Mouse (Mus musculus): ENCODE measurements around the gene Sh2b1. TPM values are rescaled to one million over a fixed set of nuclear protein-coding genes. Genes with fewer than 3 reads are reported as not detected.
"Not testable (repeated sequence)": the region's sequence is repeated elsewhere in the genome, so short reads cannot be mapped to it uniquely, and the experiment has no call there.

The Sh2b1 gene
- polyA plus RNA-seq, 1 experiment from 2014 or later = 73.9 TPM

DNA sequence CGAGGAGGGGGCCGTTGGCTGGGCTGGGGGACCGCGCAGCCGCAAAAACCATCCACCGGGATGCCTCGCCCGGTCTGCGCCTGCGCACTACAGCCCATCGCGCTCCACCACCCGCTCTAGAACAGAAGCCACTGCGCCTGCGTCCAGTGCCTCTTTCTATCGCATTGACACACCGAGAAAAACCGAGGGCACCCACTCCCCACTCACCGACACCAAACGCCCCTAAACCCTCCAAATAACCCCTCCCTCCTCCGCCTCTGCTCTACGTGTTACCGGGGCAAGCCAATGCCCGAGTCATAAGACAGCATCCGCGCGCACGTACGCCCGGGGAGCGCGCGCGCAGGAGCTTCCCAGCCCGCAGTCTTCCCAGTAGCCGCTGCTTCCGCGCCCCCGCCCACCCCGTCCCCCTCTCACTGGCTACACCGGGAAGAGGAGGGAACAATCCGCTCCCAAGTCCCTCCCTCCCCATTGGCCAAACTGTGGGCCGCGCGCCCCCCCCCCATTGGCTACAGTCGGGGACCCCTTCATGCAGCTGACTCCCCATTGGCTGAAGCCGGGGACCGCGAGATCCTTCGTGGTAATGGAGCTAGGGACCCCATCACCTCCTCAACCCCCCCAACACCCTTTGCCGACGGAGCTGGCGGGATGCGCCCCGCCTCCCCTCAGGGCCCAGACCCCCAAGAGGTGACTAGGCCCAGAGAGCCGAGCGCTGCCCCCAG is 27.0 kb upstream of the Sh2b1 start:
- peaks cover 35% of the 10 kb centered on the region for H3K36me3 ChIP-seq (ENCODE audit: control insufficient read depth, insufficient read depth)
- H3K27ac ChIP-seq (ENCODE audit: low read length) = peak overlapping the region; percentile 99
- H3K27me3 ChIP-seq (replicated peaks; ENCODE audit: control insufficient read depth, insufficient read depth, low read length) = no peaks in the 10 kb centered on the region
- H3K4me3 ChIP-seq (replicated peaks; ENCODE audit: low read length) = peak overlapping the region; percentile 100
- no peaks in the 10 kb centered on the region for H3K9me3 ChIP-seq (ENCODE audit: control insufficient read depth, low read length)
- peaks cover 15% of the 10 kb centered on the region for H3K4me1 ChIP-seq (replicated peaks; ENCODE audit: control insufficient read depth, insufficient read depth, low read length)
- 0% methylated on average over 49 of the region's 57 CpGs for WGBS
- ATAC-seq = peak; percentile 88
- peak overlapping the region; percentile 88 for H3K4me2 ChIP-seq (ENCODE audit: low read length)
- H3K9ac ChIP-seq (replicated peaks; ENCODE audit: low read depth, low read length) = peak overlapping the region; percentile 99

DNA sequence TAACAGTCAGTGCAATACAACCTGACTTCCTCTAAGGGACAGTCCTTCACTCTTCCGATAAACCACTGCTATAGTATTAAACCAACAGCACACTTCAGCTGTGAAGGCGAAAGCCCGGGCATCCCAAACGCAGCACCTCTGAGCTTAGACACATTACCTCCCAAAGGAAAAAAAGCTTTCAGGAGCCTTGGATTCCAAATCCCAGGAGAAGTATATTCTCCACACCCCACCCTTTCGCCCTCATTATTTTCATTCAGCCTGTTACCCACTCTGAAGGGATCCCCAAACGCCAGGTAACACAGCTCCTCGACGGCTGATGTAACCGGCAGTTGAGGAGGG is 26.4 kb upstream of the Sh2b1 start:
- Histone ChIP-seq H3K36me3 (ENCODE audit: control insufficient read depth, insufficient read depth) (peaks cover 40% of the 10 kb centered on the region), H3K9me3 (ENCODE audit: control insufficient read depth, low read length) (no peaks in the 10 kb centered on the region), H3K4me3 (replicated peaks; ENCODE audit: low read length) (peak overlapping the region; percentile 100), H3K27me3 (replicated peaks; ENCODE audit: control insufficient read depth, insufficient read depth, low read length) (no peaks in the 10 kb centered on the region), H3K27ac (ENCODE audit: low read length) (peak overlapping the region; percentile 99), H3K9ac (replicated peaks; ENCODE audit: low read depth, low read length) (peak overlapping the region; percentile 99), H3K4me1 (replicated peaks; ENCODE audit: control insufficient read depth, insufficient read depth, low read length) (peaks cover 15% of the 10 kb centered on the region), H3K4me2 (ENCODE audit: low read length) (peak overlapping the region; percentile 88)
- 2% methylated on average over 9 of the region's 9 CpGs for WGBS
- ATAC-seq = no peak

DNA sequence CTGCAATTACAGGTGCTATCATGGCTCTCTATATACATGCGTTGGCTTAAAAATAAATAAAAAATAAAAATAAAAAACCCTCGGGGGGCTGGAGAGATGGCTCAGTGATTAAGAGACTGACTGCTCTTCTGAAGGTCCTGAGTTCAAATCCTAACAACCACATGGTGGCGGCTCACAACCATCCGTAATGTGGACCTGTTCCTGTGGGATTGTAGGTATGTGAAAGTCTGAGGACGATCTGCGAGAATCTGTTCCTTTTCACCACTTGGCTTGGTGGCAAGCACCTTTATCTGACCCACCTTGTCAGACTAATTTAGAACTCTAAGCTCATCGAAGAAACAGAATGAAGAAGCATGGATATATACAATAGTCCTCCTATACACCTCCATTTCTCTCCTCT is 24.2 kb upstream of the Sh2b1 start:
- Histone ChIP-seq H3K4me2 (ENCODE audit: low read length) (no peak overlapping the region), H3K9ac (replicated peaks; ENCODE audit: low read depth, low read length) (no peak overlapping the region), H3K4me3 (replicated peaks; ENCODE audit: low read length) (no peak overlapping the region), H3K9me3 (ENCODE audit: control insufficient read depth, low read length) (no peaks in the 10 kb centered on the region), H3K4me1 (replicated peaks; ENCODE audit: control insufficient read depth, insufficient read depth, low read length) (peaks cover 15% of the 10 kb centered on the region), H3K27me3 (replicated peaks; ENCODE audit: control insufficient read depth, insufficient read depth, low read length) (no peaks in the 10 kb centered on the region), H3K36me3 (ENCODE audit: control insufficient read depth, insufficient read depth) (peaks cover 59% of the 10 kb centered on the region), H3K27ac (ENCODE audit: low read length) (no peak overlapping the region)
- 94% methylated on average over 7 of the region's 7 CpGs for WGBS
- no peak for ATAC-seq

- H3K9me3 ChIP-seq (ENCODE audit: control insufficient read depth, low read length) = no peaks in the 10 kb centered on the region
- no peak for ATAC-seq
- H3K36me3 ChIP-seq (ENCODE audit: control insufficient read depth, insufficient read depth) = peaks cover 74% of the 10 kb centered on the region
- no peaks in the 10 kb centered on the region for H3K27me3 ChIP-seq (replicated peaks; ENCODE audit: control insufficient read depth, insufficient read depth, low read length)
- 87% methylated on average over 12 of the region's 12 CpGs for WGBS
- H3K4me1 ChIP-seq (replicated peaks; ENCODE audit: control insufficient read depth, insufficient read depth, low read length) = peaks cover 10% of the 10 kb centered on the region
- H3K4me3 ChIP-seq (replicated peaks; ENCODE audit: low read length) = no peak overlapping the region
- no peak overlapping the region for H3K4me2 ChIP-seq (ENCODE audit: low read length)
- no peak overlapping the region for H3K9ac ChIP-seq (replicated peaks; ENCODE audit: low read depth, low read length)
- no peak overlapping the region for H3K27ac ChIP-seq (ENCODE audit: low read length)
Observed at GRCm38 (mm10) chr7:126497966-126498365, 22.7 kb upstream of the Sh2b1 start.

- peaks cover 8% of the 10 kb centered on the region for H3K4me1 ChIP-seq (replicated peaks; ENCODE audit: control insufficient read depth, insufficient read depth, low read length)
- no peak overlapping the region for H3K27ac ChIP-seq (ENCODE audit: low read length)
- H3K4me2 ChIP-seq (ENCODE audit: low read length) = no peak overlapping the region
- H3K36me3 ChIP-seq (ENCODE audit: control insufficient read depth, insufficient read depth) = peaks cover 84% of the 10 kb centered on the region
- H3K4me3 ChIP-seq (replicated peaks; ENCODE audit: low read length) = no peak overlapping the region
- no peak overlapping the region for H3K9ac ChIP-seq (replicated peaks; ENCODE audit: low read depth, low read length)
- no peak for ATAC-seq
- H3K9me3 ChIP-seq (ENCODE audit: control insufficient read depth, low read length) = no peaks in the 10 kb centered on the region
- 88% methylated on average over 5 of the region's 5 CpGs for WGBS
- H3K27me3 ChIP-seq (replicated peaks; ENCODE audit: control insufficient read depth, insufficient read depth, low read length) = no peaks in the 10 kb centered on the region
Observed at GRCm38 (mm10) chr7:126496475-126496874, 21.3 kb upstream of the Sh2b1 start.

- ATAC-seq = no peak
Observed at GRCm38 (mm10) chr7:126494120-126494519, 18.9 kb upstream of the Sh2b1 start.

DNA sequence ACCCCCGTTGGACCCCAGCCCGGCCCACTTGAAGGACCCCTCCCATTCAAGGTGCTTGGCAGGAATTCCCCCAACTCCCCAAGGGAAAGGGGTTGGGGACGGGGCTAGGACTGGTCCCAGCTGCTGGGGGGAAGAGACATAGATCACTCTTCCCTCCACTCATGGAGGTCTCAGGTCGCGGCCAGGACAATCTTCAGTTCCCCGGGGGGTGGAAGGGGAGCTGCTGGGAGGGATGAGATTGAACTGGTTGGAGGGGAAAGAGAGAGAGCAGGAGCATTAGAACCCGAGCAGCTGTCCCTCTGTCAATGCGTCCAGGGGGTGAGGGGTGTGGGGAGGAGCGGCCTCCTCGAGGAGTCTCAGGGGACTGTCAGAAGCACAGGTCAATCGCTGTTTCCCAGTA is 16.7 kb upstream of the Sh2b1 start:
- peaks cover 57% of the 10 kb centered on the region for H3K36me3 ChIP-seq (ENCODE audit: control insufficient read depth, insufficient read depth)
- H3K27me3 ChIP-seq (replicated peaks; ENCODE audit: control insufficient read depth, insufficient read depth, low read length) = no peaks in the 10 kb centered on the region
- 68% methylated on average over 11 of the region's 11 CpGs for WGBS
- no peak overlapping the region for H3K27ac ChIP-seq (ENCODE audit: low read length)
- H3K9ac ChIP-seq (replicated peaks; ENCODE audit: low read depth, low read length) = no peak overlapping the region
- no peaks in the 10 kb centered on the region for H3K9me3 ChIP-seq (ENCODE audit: control insufficient read depth, low read length)
- H3K4me3 ChIP-seq (replicated peaks; ENCODE audit: low read length) = no peak overlapping the region
- H3K4me1 ChIP-seq (replicated peaks; ENCODE audit: control insufficient read depth, insufficient read depth, low read length) = peaks cover 9% of the 10 kb centered on the region
- ATAC-seq = no peak
- no peak overlapping the region for H3K4me2 ChIP-seq (ENCODE audit: low read length)

More at GRCm38 (mm10) chr7:126494120-126494519, 18.9 kb upstream of the Sh2b1 start:
- Histone ChIP-seq H3K4me1 (replicated peaks; ENCODE audit: control insufficient read depth, insufficient read depth, low read length) (no peaks in the 10 kb centered on the region), H3K9ac (replicated peaks; ENCODE audit: low read depth, low read length) (no peak overlapping the region), H3K27ac (ENCODE audit: low read length) (no peak overlapping the region), H3K9me3 (ENCODE audit: control insufficient read depth, low read length) (no peaks in the 10 kb centered on the region), H3K36me3 (ENCODE audit: control insufficient read depth, insufficient read depth) (peaks cover 75% of the 10 kb centered on the region), H3K4me3 (replicated peaks; ENCODE audit: low read length) (no peak overlapping the region), H3K4me2 (ENCODE audit: low read length) (no peak overlapping the region), H3K27me3 (replicated peaks; ENCODE audit: control insufficient read depth, insufficient read depth, low read length) (no peaks in the 10 kb centered on the region)
- 97% methylated on average over 6 of the region's 6 CpGs for WGBS

DNA sequence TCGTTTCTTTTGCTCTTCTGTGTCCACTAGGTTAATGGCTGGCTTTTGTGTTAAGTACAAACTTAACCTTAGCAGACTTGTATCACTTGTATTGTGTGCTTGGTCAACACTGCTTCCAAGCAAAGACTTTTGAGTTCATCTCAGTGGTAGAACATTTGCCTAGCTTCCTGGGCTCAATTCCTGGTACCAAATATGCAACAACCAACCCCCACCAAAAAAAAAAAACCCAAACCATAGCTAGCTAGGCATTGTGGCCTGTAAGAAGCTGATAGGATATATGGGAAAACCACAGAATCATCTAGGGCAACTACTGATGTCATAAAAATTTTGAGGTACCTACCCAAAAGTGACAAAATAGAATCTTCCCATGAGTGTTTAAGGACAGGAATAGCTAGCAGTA is 15.8 kb upstream of the Sh2b1 start:
- Histone ChIP-seq H3K4me3 (replicated peaks; ENCODE audit: low read length) (no peak overlapping the region), H3K36me3 (ENCODE audit: control insufficient read depth, insufficient read depth) (peaks cover 47% of the 10 kb centered on the region), H3K4me2 (ENCODE audit: low read length) (no peak overlapping the region), H3K27ac (ENCODE audit: low read length) (no peak overlapping the region), H3K9me3 (ENCODE audit: control insufficient read depth, low read length) (no peaks in the 10 kb centered on the region), H3K9ac (replicated peaks; ENCODE audit: low read depth, low read length) (no peak overlapping the region), H3K27me3 (replicated peaks; ENCODE audit: control insufficient read depth, insufficient read depth, low read length) (no peaks in the 10 kb centered on the region), H3K4me1 (replicated peaks; ENCODE audit: control insufficient read depth, insufficient read depth, low read length) (peaks cover 9% of the 10 kb centered on the region)
- WGBS = 85% methylated on average over 1 of the region's 1 CpGs
- no peak for ATAC-seq

- 26% methylated on average over 16 of the region's 25 CpGs for WGBS
- Histone ChIP-seq H3K4me2 (ENCODE audit: low read length) (peak overlapping the region; percentile 97), H3K9ac (replicated peaks; ENCODE audit: low read depth, low read length) (peak overlapping the region; percentile 71), H3K36me3 (ENCODE audit: control insufficient read depth, insufficient read depth) (peaks cover 18% of the 10 kb centered on the region), H3K4me3 (replicated peaks; ENCODE audit: low read length) (peak overlapping the region; percentile 70)
- H3K27me3 ChIP-seq (replicated peaks; ENCODE audit: control insufficient read depth, insufficient read depth, low read length); H3K9me3 ChIP-seq (ENCODE audit: control insufficient read depth, low read length); H3K27ac ChIP-seq (ENCODE audit: low read length); H3K4me1 ChIP-seq (replicated peaks; ENCODE audit: control insufficient read depth, insufficient read depth, low read length); ATAC-seq: not testable (repeated sequence)
Observed at GRCm38 (mm10) chr7:126487617-126488385, 12.6 kb upstream of the Sh2b1 start.
